Mouse (Mus musculus) midbrain, embryonic 16.5 days (tissue): Measurements from ENCODE around the gene Sypl. TPM values are rescaled to one million over a fixed set of nuclear protein-coding genes. Genes with fewer than 3 reads are reported as not detected.

Experiments
- ATAC-seq: fragments of 200-750 bp; cut with Nextera tagmentation; 2 replicates; pipeline ENCODE4 v1.8.0; 2017; ENCODE audit warnings: moderate TSS enrichment
- H3K27ac ChIP-seq: fragments of 300-500 bp; sonication (generic); 2 replicates; pipeline ENCODE4 v1.5.1; 2014; ENCODE audit warnings: mild to moderate bottlenecking, low read length, mixed read lengths
- H3K27me3 ChIP-seq: fragments of 300-500 bp; sonication (generic); 2 replicates; pipeline ENCODE4 v1.6.1; 2014; ENCODE audit warnings: low read depth, low read length, mixed read lengths; ENCODE audit not compliant: control insufficient read depth, insufficient read depth
- H3K36me3 ChIP-seq: fragments of 300-500 bp; sonication (generic); 2 replicates; pipeline ENCODE4 v1.6.1; 2014; ENCODE audit warnings: mild to moderate bottlenecking, low read length, moderate library complexity, mixed read lengths; ENCODE audit not compliant: control insufficient read depth, insufficient read depth
- H3K4me1 ChIP-seq: fragments of 300-500 bp; sonication (generic); 2 replicates; pipeline ENCODE4 v1.6.1; 2014; ENCODE audit warnings: mild to moderate bottlenecking, low read length, mixed read lengths; ENCODE audit not compliant: control insufficient read depth, insufficient read depth
- H3K4me2 ChIP-seq: fragments of 300-500 bp; sonication (generic); 2 replicates; pipeline ENCODE4 v1.6.1; 2014; ENCODE audit warnings: mild to moderate bottlenecking, low read length, mixed read lengths
- H3K4me3 ChIP-seq: fragments of 300-500 bp; sonication (generic); 2 replicates; pipeline ENCODE4 v1.5.1; 2014; ENCODE audit warnings: low read depth, mild to moderate bottlenecking, low read length, moderate library complexity, mixed read lengths
- H3K9ac ChIP-seq: fragments of 300-500 bp; sonication (generic); 2 replicates; pipeline ENCODE4 v1.6.1; 2014; ENCODE audit warnings: low read depth, low read length, mixed read lengths
- H3K9me3 ChIP-seq: fragments of 300-500 bp; sonication (generic); replicated peaks from 2 replicates; pipeline ENCODE4 v1.6.1; 2014; ENCODE audit warnings: mild to moderate bottlenecking, low read length, mixed read lengths; ENCODE audit not compliant: control insufficient read depth, poor library complexity, severe bottlenecking
- WGBS: fragments of 180-500 bp; shearing (Covaris S2); extraction: QIAGEN DNeasy Blood & Tissue Kit; methylation state at CpG from one replicate; pipeline ENCODE4 v1.1.7; 2014; 5-methylcytosine and 5-hydroxymethylcytosine counted together
- polyA plus RNA-seq: library from polyadenylated mRNA; unstranded; fragments of >200 nt; fragmentation: Nextera tagmentation; extraction: Ambion mirVana; gene quantifications from 2 replicates; pipeline ENCODE4 v1.2.1, GENCODE M21; 2015

Gene Sypl
- polyA plus RNA-seq, 1 experiment from 2014 or later, result 37.5 TPM

GRCm38 (mm10) chr12:32920185-32920788 is 33.4 kb upstream of the Sypl start:
- no peaks in the 10 kb centered on the region for H3K36me3 ChIP-seq
- no peaks in the 10 kb centered on the region for H3K27me3 ChIP-seq
- 69% methylated on average over 8 of the region's 8 CpGs for WGBS
- no peak overlapping the region for H3K4me2 ChIP-seq
- H3K4me3 ChIP-seq, result no peak overlapping the region
- H3K4me1 ChIP-seq, result no peaks in the 10 kb centered on the region
- no peaks in the 10 kb centered on the region for H3K9me3 ChIP-seq
- no peak overlapping the region for H3K27ac ChIP-seq
- ATAC-seq, result no peak
- no peak overlapping the region for H3K9ac ChIP-seq

GRCm38 (mm10) chr12:32921071-32921470 is 32.6 kb upstream of the Sypl start:
- Histone ChIP-seq H3K27ac (no peak overlapping the region), H3K4me3 (no peak overlapping the region), H3K27me3 (no peaks in the 10 kb centered on the region), H3K4me2 (no peak overlapping the region), H3K9ac (no peak overlapping the region), H3K4me1 (peaks cover 6% of the 10 kb centered on the region), H3K36me3 (no peaks in the 10 kb centered on the region), H3K9me3 (no peaks in the 10 kb centered on the region)
- ATAC-seq, result no peak
- 85% methylated on average over 4 of the region's 4 CpGs for WGBS

GRCm38 (mm10) chr12:32921532-32922131 is 32.1 kb upstream of the Sypl start:
- no peak overlapping the region for H3K9ac ChIP-seq
- no peaks in the 10 kb centered on the region for H3K9me3 ChIP-seq
- peak; percentile 33 for ATAC-seq
- no peaks in the 10 kb centered on the region for H3K27me3 ChIP-seq
- 95% methylated on average over 7 of the region's 7 CpGs for WGBS
- no peaks in the 10 kb centered on the region for H3K36me3 ChIP-seq
- H3K4me2 ChIP-seq, result no peak overlapping the region
- H3K4me1 ChIP-seq, result peaks cover 11% of the 10 kb centered on the region
- no peak overlapping the region for H3K27ac ChIP-seq
- H3K4me3 ChIP-seq, result no peak overlapping the region

GRCm38 (mm10) chr12:32924245-32924644 is 29.4 kb upstream of the Sypl start:
- 36% methylated on average over 3 of the region's 3 CpGs for WGBS
- Histone ChIP-seq H3K4me2 (no peak overlapping the region), H3K9me3 (no peaks in the 10 kb centered on the region), H3K36me3 (no peaks in the 10 kb centered on the region), H3K4me3 (no peak overlapping the region), H3K27me3 (no peaks in the 10 kb centered on the region), H3K27ac (no peak overlapping the region), H3K9ac (no peak overlapping the region), H3K4me1 (peaks cover 14% of the 10 kb centered on the region)
- ATAC-seq, result no peak

GRCm38 (mm10) chr12:32926331-32927172 is 27.1 kb upstream of the Sypl start:
- Histone ChIP-seq H3K36me3 (no peaks in the 10 kb centered on the region), H3K27ac (peak overlapping the region; percentile 44; the same call in 1 of the 2 replicates), H3K4me3 (no peak overlapping the region), H3K9ac (peak overlapping the region; percentile 42; the same call in 1 of the 2 replicates), H3K4me1 (peaks cover 14% of the 10 kb centered on the region), H3K4me2 (peak overlapping the region; percentile 20; the same call in 1 of the 2 replicates), H3K27me3 (no peaks in the 10 kb centered on the region), H3K9me3 (no peaks in the 10 kb centered on the region)
- peak; percentile 87 for ATAC-seq
- 39% methylated on average over 18 of the region's 18 CpGs for WGBS

GRCm38 (mm10) chr12:32927231-32927835 is 26.4 kb upstream of the Sypl start:
- H3K4me3 ChIP-seq, result no peak overlapping the region
- H3K9ac ChIP-seq, result no peak overlapping the region
- no peak for ATAC-seq
- H3K4me2 ChIP-seq, result no peak overlapping the region
- no peak overlapping the region for H3K27ac ChIP-seq
- H3K4me1 ChIP-seq, result peaks cover 14% of the 10 kb centered on the region
- H3K36me3 ChIP-seq, result no peaks in the 10 kb centered on the region
- no peaks in the 10 kb centered on the region for H3K9me3 ChIP-seq
- no peaks in the 10 kb centered on the region for H3K27me3 ChIP-seq
- 84% methylated on average over 10 of the region's 10 CpGs for WGBS

GRCm38 (mm10) chr12:32928180-32928579 is 25.5 kb upstream of the Sypl start:
- WGBS, result 66% methylated on average over 3 of the region's 3 CpGs
- Histone ChIP-seq H3K4me2 (no peak overlapping the region), H3K9me3 (no peaks in the 10 kb centered on the region), H3K27me3 (no peaks in the 10 kb centered on the region), H3K9ac (no peak overlapping the region), H3K4me3 (no peak overlapping the region), H3K36me3 (no peaks in the 10 kb centered on the region), H3K4me1 (peaks cover 14% of the 10 kb centered on the region), H3K27ac (no peak overlapping the region)
- ATAC-seq, result no peak

GRCm38 (mm10) chr12:32929831-32930513 is 23.7 kb upstream of the Sypl start:
- no peaks in the 10 kb centered on the region for H3K9me3 ChIP-seq
- H3K36me3 ChIP-seq, result no peaks in the 10 kb centered on the region
- no peak overlapping the region for H3K4me3 ChIP-seq
- no peak overlapping the region for H3K4me2 ChIP-seq
- no peaks in the 10 kb centered on the region for H3K27me3 ChIP-seq
- ATAC-seq, result no peak
- H3K9ac ChIP-seq, result no peak overlapping the region
- H3K27ac ChIP-seq, result no peak overlapping the region
- WGBS, result 85% methylated on average over 11 of the region's 11 CpGs
- H3K4me1 ChIP-seq, result peaks cover 14% of the 10 kb centered on the region
